Mouse (Mus musculus) CH12.LX (cell line): ENCODE results near the gene Prkg2.

Experiments used
- CTCF ChIP-seq, 2 experiments: IDR thresholded peaks in 1 of 2; conservative IDR thresholded peaks in 1 of 2; 2 replicates each; pipeline ENCODE4 v1.5.1; 2011 to 2012; ENCODE audit warnings: low read depth in 2 of 2, low read length in 2 of 2, improper control_type of control experiment in 1 of 2, inconsistent platforms in 1 of 2, mild to moderate bottlenecking in 1 of 2, moderate library complexity in 1 of 2
- E2F4 ChIP-seq: IDR thresholded peaks from 2 replicates; pipeline ENCODE4 v1.6.1; 2011; ENCODE audit warnings: low read depth, low read length, improper control_type of control experiment; ENCODE audit not compliant: insufficient replicate concordance
- EP300 ChIP-seq: IDR thresholded peaks from 2 replicates; pipeline ENCODE4 v1.6.1; 2011; ENCODE audit warnings: low read length, improper control_type of control experiment
- KAT2A ChIP-seq: IDR thresholded peaks from 2 replicates; pipeline ENCODE4 v1.6.1; 2012; ENCODE audit warnings: low read length, improper control_type of control experiment, inconsistent platforms; ENCODE audit not compliant: insufficient replicate concordance
- MAX ChIP-seq: IDR thresholded peaks from 2 replicates; pipeline ENCODE4 v1.6.1; 2011; ENCODE audit warnings: low read length, improper control_type of control experiment
- MEF2A ChIP-seq: IDR thresholded peaks from 2 replicates; pipeline ENCODE4 v1.6.1; 2014; ENCODE audit warnings: low read depth, mild to moderate bottlenecking, inconsistent platforms, low read length, improper control_type of control experiment, borderline replicate concordance
- MXI1 ChIP-seq: IDR thresholded peaks from 2 replicates; pipeline ENCODE4 v1.6.1; 2011; ENCODE audit warnings: mild to moderate bottlenecking, low read depth, low read length, improper control_type of control experiment
- MYC ChIP-seq: IDR thresholded peaks from 2 replicates; pipeline ENCODE4 v1.6.1; 2011; ENCODE audit warnings: low read depth, mild to moderate bottlenecking, improper control_type of control experiment, low read length
- POLR2A ChIP-seq: IDR thresholded peaks from 2 replicates; pipeline ENCODE4 v1.6.1; 2011; ENCODE audit warnings: low read depth, mild to moderate bottlenecking, improper control_type of control experiment, low read length
- POLR2AphosphoS2 ChIP-seq: IDR thresholded peaks from 2 replicates; pipeline ENCODE4 v1.6.1; 2011; ENCODE audit warnings: low read depth, low read length, improper control_type of control experiment
- RAD21 ChIP-seq: IDR thresholded peaks from 2 replicates; pipeline ENCODE4 v1.6.1; 2011; ENCODE audit warnings: low read depth, mild to moderate bottlenecking, low read length, improper control_type of control experiment, moderate library complexity
- USF1 ChIP-seq: IDR thresholded peaks from 2 replicates; pipeline ENCODE4 v1.6.1; 2014; ENCODE audit warnings: low read depth, mild to moderate bottlenecking, inconsistent platforms, low read length, improper control_type of control experiment

- TF ChIP-seq MEF2A (no peak), CTCF (conservative IDR thresholded peaks at IDR 0.05 in 1 of 2, IDR thresholded peaks at IDR 0.05 in 1 of 2; ENCODE audit: low read depth in 2 of 2, low read length in 2 of 2) (no peak), RAD21 (no peak), USF1 (no peak), POLR2A (no peak), E2F4 (no peak), MXI1 (no peak), POLR2AphosphoS2 (no peak), EP300 (no peak), MYC (no peak), KAT2A (no peak), MAX (no peak)
Observed at GRCm38 (mm10) chr5:98943776-98944175, 93.4 kb downstream of the Prkg2 start.
